Mouse (Mus musculus) neural tube, embryonic 10.5 days (tissue): ENCODE results near the gene Arhgef3.

ENCODE experiments used
- DNase-seq: peaks from one replicate; pipeline ENCODE4 v3.0.0-alpha.2; 2017; ENCODE audit warnings: low spot score; ENCODE audit errors: extremely low spot score

Gene Arhgef3

GRCm38 (mm10) chr14:27409662-27410061 is 295.0 kb downstream of the Arhgef3 start:
- no peak for DNase-seq

DNA sequence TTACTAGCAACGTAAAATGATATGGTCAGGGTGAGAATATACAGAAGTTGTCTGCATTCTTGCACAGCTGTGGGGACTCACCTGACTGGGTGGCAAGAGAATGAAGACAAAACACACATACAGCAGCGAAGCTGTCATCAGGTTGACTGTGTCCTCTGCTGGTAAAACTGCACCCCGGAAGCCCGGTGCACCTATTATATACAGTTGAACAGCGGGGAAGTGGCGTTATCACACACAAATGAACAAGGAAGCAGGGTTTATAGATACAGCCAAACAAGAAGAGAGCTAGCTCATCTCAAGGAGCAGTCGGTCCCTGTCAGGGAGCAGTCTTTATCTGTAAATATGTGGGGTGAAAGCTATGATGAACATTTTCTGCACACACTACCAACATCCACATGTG is 296.8 kb downstream of the Arhgef3 start:
- DNase-seq, result no peak

- DNase-seq, result no peak
These were observed 298.0 kb downstream of the Arhgef3 start for GRCm38 (mm10) chr14:27412699-27413098.

DNA sequence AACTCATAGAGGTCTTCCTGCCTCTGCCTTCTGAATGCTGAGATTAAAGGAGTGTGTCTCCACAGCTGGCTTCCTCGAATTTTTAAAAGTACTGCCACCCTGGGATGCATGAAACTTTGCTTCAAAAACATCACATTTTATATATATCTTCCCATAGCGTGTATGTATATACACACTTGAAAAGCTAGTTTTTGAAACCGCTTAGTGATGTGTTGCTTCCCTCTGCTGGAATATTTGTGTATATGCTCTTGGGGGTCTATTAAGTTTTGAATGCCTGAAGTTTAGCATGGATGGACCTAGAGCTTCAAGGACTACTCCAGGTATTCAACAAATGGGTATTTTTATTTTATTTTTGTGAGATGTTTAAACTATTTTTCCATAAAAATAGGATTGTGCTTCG is 299.3 kb downstream of the Arhgef3 start:
- DNase-seq, result no peak

DNA sequence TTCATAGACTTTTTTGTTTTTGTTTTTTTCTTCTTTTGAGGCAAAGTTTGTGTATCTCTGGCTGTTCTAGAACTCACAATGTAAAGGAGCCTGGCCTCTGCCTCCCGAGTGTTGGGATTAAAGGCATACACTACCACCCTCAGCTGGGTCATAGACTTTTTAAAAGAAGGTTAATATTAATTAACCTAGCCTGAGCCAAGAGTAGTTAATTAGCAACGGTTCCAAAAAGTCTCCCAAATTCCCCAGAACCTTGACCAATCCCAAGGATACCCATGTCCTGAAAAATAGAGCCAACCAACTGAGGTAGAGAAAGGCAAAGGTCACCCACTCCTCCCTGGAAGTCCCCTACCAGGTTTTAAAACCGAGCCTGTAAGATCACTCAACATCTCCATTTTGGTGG is 306.1 kb downstream of the Arhgef3 start:
- DNase-seq, result no peak

- no peak for DNase-seq
These were observed 307.6 kb downstream of the Arhgef3 start for GRCm38 (mm10) chr14:27422301-27422700.

DNA sequence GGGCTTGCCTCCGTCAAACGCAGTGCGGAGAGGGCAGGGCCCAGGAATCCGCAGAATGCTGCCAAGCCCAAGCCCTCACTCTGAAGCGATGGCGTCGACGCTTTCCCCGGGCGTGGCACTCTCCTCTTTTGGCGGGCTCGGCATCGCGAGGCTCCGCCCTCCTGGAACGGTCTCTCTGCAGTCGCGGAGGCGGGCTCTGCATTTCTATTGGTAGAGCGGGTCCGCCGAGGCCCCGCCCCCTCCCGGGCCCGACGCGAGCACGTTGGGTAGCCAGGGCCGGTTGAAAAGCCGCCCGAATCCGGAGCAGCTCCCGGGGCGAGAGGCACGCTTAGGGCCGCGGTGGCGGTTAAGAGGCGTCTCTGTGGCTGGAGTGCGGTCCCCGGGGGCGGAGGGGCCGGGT is 313.9 kb downstream of the Arhgef3 start, which contains the start of gene Fam208a:
TSS of gene Fam208a (plus strand) at position 262 of the 400 bp plus-strand sequence.
- peak; percentile 91 for DNase-seq

DNA sequence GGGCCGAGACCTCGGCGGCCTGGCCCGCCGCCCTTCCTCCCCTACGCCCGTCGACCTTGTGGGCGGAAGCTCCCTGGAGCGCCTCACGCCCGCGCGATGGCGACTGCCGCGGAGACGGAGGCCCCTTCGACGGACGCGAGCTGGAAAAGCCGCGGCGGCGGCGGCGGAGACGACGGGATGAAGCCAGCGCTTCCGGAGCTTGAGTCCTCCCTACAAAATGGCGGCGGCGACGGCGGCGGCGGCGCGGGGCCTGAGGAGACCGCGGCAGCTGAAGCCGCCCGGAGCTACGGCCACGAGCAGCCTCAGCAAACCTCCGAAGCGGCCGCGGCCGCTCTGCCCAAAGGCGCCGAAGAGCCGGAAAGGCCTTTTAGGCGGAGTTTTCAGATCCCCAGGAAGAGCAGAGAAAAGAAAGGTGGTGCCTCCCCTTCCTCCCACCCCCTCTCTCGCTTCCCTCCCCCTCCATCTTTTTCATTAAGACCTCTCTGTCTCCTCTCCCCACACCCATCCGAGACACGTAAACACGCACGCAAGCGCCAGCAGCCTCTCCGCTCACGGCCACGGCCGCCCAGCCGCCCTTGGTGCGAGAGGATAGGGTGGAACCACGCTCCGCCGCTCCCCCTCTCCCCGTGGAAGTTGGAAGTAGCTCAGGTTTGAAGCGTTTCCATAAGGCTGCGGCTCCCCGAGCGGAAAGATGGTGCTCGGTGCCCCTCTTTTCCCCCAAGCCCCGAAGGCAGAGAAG is 314.4 kb downstream of the Arhgef3 start:
- DNase-seq, result peak; percentile 78

- DNase-seq, result no peak
These were observed 315.6 kb downstream of the Arhgef3 start for GRCm38 (mm10) chr14:27430280-27430679.

DNA sequence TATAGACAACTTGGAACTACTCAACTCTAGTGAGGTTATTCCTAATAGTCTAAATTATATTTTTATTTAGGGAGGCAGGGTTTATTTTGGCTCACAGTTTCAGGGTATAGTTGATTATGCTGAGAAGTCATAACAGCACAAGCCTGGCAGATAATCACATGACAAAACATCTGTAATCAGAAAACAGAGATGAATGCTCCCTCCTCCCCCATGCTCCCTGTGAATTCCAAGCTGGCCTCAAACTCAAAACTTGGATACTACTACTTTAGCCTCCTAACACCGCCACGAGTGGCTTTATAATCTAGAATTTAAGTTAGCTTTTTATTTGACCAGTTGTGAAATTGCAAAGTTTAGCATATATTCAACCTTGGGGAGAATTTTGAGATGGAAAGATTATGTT is 317.4 kb downstream of the Arhgef3 start:
- no peak for DNase-seq

DNA sequence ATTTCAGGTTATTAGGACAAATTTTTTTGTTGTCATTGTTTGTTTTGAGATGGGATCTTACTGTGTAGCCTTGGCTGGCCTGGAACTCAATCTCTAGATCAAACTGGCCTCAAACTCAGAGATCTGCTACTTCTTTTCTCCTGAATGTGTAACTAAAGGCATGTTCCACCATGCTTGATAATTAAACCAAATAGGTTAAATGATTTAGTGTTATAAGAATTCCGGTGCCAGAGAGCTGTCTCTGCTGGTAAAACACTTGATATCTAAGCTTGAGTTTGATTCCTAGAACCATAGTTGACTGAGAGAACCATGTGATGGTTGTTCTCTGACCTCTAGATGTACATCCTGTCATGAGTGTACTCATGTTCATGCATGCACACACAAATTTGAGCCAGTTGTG is 321.4 kb downstream of the Arhgef3 start:
- DNase-seq, result no peak

GRCm38 (mm10) chr14:27436826-27437225 is 322.1 kb downstream of the Arhgef3 start:
- no peak for DNase-seq

- DNase-seq, result no peak
These were observed 326.2 kb downstream of the Arhgef3 start for GRCm38 (mm10) chr14:27440921-27441320.

DNA sequence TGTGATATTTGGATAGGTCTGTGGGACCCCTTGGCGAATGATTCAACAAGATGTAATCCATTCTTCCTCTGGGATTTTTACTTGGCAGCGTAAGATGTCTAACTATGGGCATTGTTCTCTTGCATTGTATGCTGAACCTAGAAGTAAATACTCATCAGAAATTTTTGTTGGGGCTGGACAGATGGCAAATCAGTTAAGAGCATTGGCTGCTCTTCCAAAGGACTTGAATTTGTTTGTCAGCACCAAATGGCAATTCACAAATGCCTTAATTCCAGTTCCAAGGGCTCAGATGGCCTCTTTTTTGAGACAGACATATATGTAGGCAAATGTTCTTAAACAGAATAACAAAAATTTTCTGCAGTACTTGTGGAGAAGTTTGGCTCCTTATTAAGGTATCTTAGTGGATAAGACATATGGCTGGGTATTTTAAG is 330.2 kb downstream of the Arhgef3 start:
- DNase-seq, result no peak

GRCm38 (mm10) chr14:27446963-27447362 is 332.3 kb downstream of the Arhgef3 start:
- DNase-seq, result no peak
